Mouse (Mus musculus): ENCODE results near the gene Mbtps2.

Mbtps2 gene

GRCm38 (mm10) chrX:157598186-157598996, at the start of gene Mbtps2:
Gene Mbtps2, minus strand, starts transcription at chrX:157598715.
- DNase-seq (ENCODE audit: low spot score in 2 of 2), result peak; percentile 41 to 43

GRCm38 (mm10) chrX:157646399-157646798, 47.9 kb upstream of the Mbtps2 start:
- DNase-seq (ENCODE audit: low spot score in 2 of 2), result no peak

GRCm38 (mm10) chrX:157644700-157645099, 46.2 kb upstream of the Mbtps2 start:
- no peak for DNase-seq (ENCODE audit: low spot score in 2 of 2)

- peak in 1 of 2 experiments; percentile 11 for DNase-seq (ENCODE audit: low spot score in 2 of 2)
Measured at GRCm38 (mm10) chrX:157644300-157644699, 45.8 kb upstream of the Mbtps2 start.

GRCm38 (mm10) chrX:157642856-157643255, 44.3 kb upstream of the Mbtps2 start:
- DNase-seq (ENCODE audit: low spot score in 2 of 2), result no peak

GRCm38 (mm10) chrX:157637253-157637652, 38.7 kb upstream of the Mbtps2 start:
- DNase-seq (ENCODE audit: low spot score in 2 of 2), result no peak

- DNase-seq (ENCODE audit: low spot score in 2 of 2), result no peak
Measured at GRCm38 (mm10) chrX:157633676-157634414, 35.3 kb upstream of the Mbtps2 start.

- no peak for DNase-seq (ENCODE audit: low spot score in 2 of 2)
Measured at GRCm38 (mm10) chrX:157630341-157630740, 31.8 kb upstream of the Mbtps2 start.

- DNase-seq (ENCODE audit: low spot score in 2 of 2), result no peak
Measured at GRCm38 (mm10) chrX:157612894-157613293, 14.4 kb upstream of the Mbtps2 start.

- DNase-seq (ENCODE audit: low spot score in 2 of 2), result peak in 1 of 2 experiments; percentile 35
Measured at GRCm38 (mm10) chrX:157601450-157601849, 2.9 kb upstream of the Mbtps2 start.

GRCm38 (mm10) chrX:157597585-157598185, 830 bp downstream of the Mbtps2 start:
- no peak for DNase-seq (ENCODE audit: low spot score in 2 of 2)

GRCm38 (mm10) chrX:157596802-157597201, 1.7 kb downstream of the Mbtps2 start:
- DNase-seq (ENCODE audit: low spot score in 2 of 2), result no peak

GRCm38 (mm10) chrX:157595927-157596326, 2.6 kb downstream of the Mbtps2 start:
- no peak for DNase-seq (ENCODE audit: low spot score in 2 of 2)

- DNase-seq (ENCODE audit: low spot score in 2 of 2), result no peak
Measured at GRCm38 (mm10) chrX:157594606-157595005, 3.9 kb downstream of the Mbtps2 start.

GRCm38 (mm10) chrX:157587001-157587400, 11.5 kb downstream of the Mbtps2 start:
- no peak for DNase-seq (ENCODE audit: low spot score in 2 of 2)

GRCm38 (mm10) chrX:157586397-157586796, 12.1 kb downstream of the Mbtps2 start:
- no peak for DNase-seq (ENCODE audit: low spot score in 2 of 2)

- DNase-seq (ENCODE audit: low spot score in 2 of 2), result no peak
Measured at GRCm38 (mm10) chrX:157579108-157579614, 19.4 kb downstream of the Mbtps2 start.

GRCm38 (mm10) chrX:157574683-157575082, 23.8 kb downstream of the Mbtps2 start:
- DNase-seq (ENCODE audit: low spot score in 2 of 2), result no peak

GRCm38 (mm10) chrX:157568840-157569239, 29.7 kb downstream of the Mbtps2 start, which contains the start of gene Yy2:
Gene Yy2, minus strand, starts transcription at chrX:157568985.
- DNase-seq (ENCODE audit: low spot score in 2 of 2), result no peak

- no peak for DNase-seq (ENCODE audit: low spot score in 2 of 2)
Measured at GRCm38 (mm10) chrX:157563794-157564193, 34.7 kb downstream of the Mbtps2 start.

- no peak for DNase-seq (ENCODE audit: low spot score in 2 of 2)
Measured at GRCm38 (mm10) chrX:157547082-157547481, 51.4 kb downstream of the Mbtps2 start.

GRCm38 (mm10) chrX:157506400-157506799, 92.1 kb downstream of the Mbtps2 start:
- no peak for DNase-seq (ENCODE audit: low spot score in 2 of 2)

Data from heart, adult 9 months (tissue).